Mouse (Mus musculus): ENCODE results near the gene Prrg1.
"Not testable (repeated sequence)": the region's sequence is repeated elsewhere in the genome, so short reads cannot be mapped to it uniquely, and the experiment has no call there.

Prrg1 gene

GRCm38 (mm10) chrX:78583202-78584004 lies at the start of gene Prrg1:
Gene Prrg1, minus strand, starts transcription at chrX:78583896.
- DNase-seq (ENCODE audit: low read depth, low spot score), result peak; percentile 6

- no peak for DNase-seq (ENCODE audit: low read depth, low spot score)
Measured at GRCm38 (mm10) chrX:78605814-78606213, 22.1 kb upstream of the Prrg1 start.

GRCm38 (mm10) chrX:78593138-78593537 lies 9.4 kb upstream of the Prrg1 start:
- DNase-seq (ENCODE audit: low read depth, low spot score), result no peak

GRCm38 (mm10) chrX:78582854-78583201 lies 868 bp downstream of the Prrg1 start:
- DNase-seq (ENCODE audit: low read depth, low spot score), result no peak

GRCm38 (mm10) chrX:78563451-78563850 lies 20.2 kb downstream of the Prrg1 start:
- DNase-seq (ENCODE audit: low read depth, low spot score), result no peak

GRCm38 (mm10) chrX:78553399-78553798 lies 30.3 kb downstream of the Prrg1 start:
- no peak for DNase-seq (ENCODE audit: low read depth, low spot score)

- DNase-seq (ENCODE audit: low read depth, low spot score), result no peak
Measured at GRCm38 (mm10) chrX:78552704-78553103, 31.0 kb downstream of the Prrg1 start.

- no peak for DNase-seq (ENCODE audit: low read depth, low spot score)
Measured at GRCm38 (mm10) chrX:78547696-78548095, 36.0 kb downstream of the Prrg1 start.

GRCm38 (mm10) chrX:78539734-78540133 lies 44.0 kb downstream of the Prrg1 start:
- no peak for DNase-seq (ENCODE audit: low read depth, low spot score)

- no peak for DNase-seq (ENCODE audit: low read depth, low spot score)
Measured at GRCm38 (mm10) chrX:78538632-78539316, 44.9 kb downstream of the Prrg1 start.

GRCm38 (mm10) chrX:78518301-78518700 lies 65.4 kb downstream of the Prrg1 start:
- no peak for DNase-seq (ENCODE audit: low read depth, low spot score)

- DNase-seq (ENCODE audit: low read depth, low spot score), result no peak
Measured at GRCm38 (mm10) chrX:78482987-78483386, 100.7 kb downstream of the Prrg1 start.

- DNase-seq (ENCODE audit: low read depth, low spot score), result no peak
Measured at GRCm38 (mm10) chrX:78479710-78480109, 104.0 kb downstream of the Prrg1 start.

GRCm38 (mm10) chrX:78434357-78434756 lies 149.3 kb downstream of the Prrg1 start:
- no peak for DNase-seq (ENCODE audit: low read depth, low spot score)

- DNase-seq (ENCODE audit: low read depth, low spot score), result not testable (repeated sequence)
Measured at GRCm38 (mm10) chrX:78403346-78403745, 180.3 kb downstream of the Prrg1 start.
